Mouse (Mus musculus) heart, embryonic 13.5 days (tissue): ENCODE measurements at regions not wholly inside any gene's neighbourhood (a gene's known extent, or its start where the extent isn't known, plus 50 kb on each side); places are given as distances from the start of the nearest gene placed in this dataset.
"Not testable (repeated sequence)": the region's sequence is repeated elsewhere in the genome, so short reads cannot be mapped to it uniquely, and the experiment has no call there.

ENCODE experiments used
- ATAC-seq: fragments of 200-750 bp; cut with Nextera tagmentation; 2 replicates; pipeline ENCODE4 v1.8.0; 2017; ENCODE audit warnings: moderate TSS enrichment; ENCODE audit not compliant: insufficient number of reproducible peaks, low FRiP score, low TSS enrichment; ENCODE audit errors: extremely low read depth
- H3K27ac ChIP-seq: fragments of 300-500 bp; sonication (generic); replicated peaks from 2 replicates; pipeline ENCODE4 v1.5.1; 2015; ENCODE audit warnings: moderate library complexity, mild to moderate bottlenecking, inconsistent platforms
- H3K27me3 ChIP-seq: fragments of 300-500 bp; sonication (generic); replicated peaks from 2 replicates; pipeline ENCODE4 v1.6.1; 2015; ENCODE audit warnings: mild to moderate bottlenecking, inconsistent platforms
- H3K36me3 ChIP-seq: fragments of 300-500 bp; sonication (generic); 2 replicates; pipeline ENCODE4 v1.6.1; 2015; ENCODE audit warnings: mild to moderate bottlenecking, inconsistent platforms
- H3K4me1 ChIP-seq: fragments of 300-500 bp; sonication (generic); 2 replicates; pipeline ENCODE4 v1.6.1; 2015; ENCODE audit warnings: inconsistent platforms
- H3K4me2 ChIP-seq: fragments of 300-500 bp; sonication (generic); 2 replicates; pipeline ENCODE4 v1.6.1; 2015; ENCODE audit warnings: inconsistent platforms, mild to moderate bottlenecking, moderate library complexity
- H3K4me3 ChIP-seq: fragments of 300-500 bp; sonication (generic); 2 replicates; pipeline ENCODE4 v1.5.1; 2015; ENCODE audit warnings: moderate library complexity, mild to moderate bottlenecking, inconsistent platforms
- H3K9ac ChIP-seq: fragments of 300-500 bp; sonication (generic); 2 replicates; pipeline ENCODE4 v1.6.1; 2015; ENCODE audit warnings: inconsistent platforms, mild to moderate bottlenecking, moderate library complexity
- H3K9me3 ChIP-seq: fragments of 300-500 bp; sonication (generic); 2 replicates; pipeline ENCODE4 v1.6.1; 2016; ENCODE audit warnings: inconsistent platforms
- WGBS: fragments of 180-500 bp; shearing (Covaris S2); methylation state at CpG from one replicate; pipeline ENCODE4 v1.1.7; 2015; ENCODE audit warnings: mixed read lengths; 5-methylcytosine and 5-hydroxymethylcytosine counted together

DNA sequence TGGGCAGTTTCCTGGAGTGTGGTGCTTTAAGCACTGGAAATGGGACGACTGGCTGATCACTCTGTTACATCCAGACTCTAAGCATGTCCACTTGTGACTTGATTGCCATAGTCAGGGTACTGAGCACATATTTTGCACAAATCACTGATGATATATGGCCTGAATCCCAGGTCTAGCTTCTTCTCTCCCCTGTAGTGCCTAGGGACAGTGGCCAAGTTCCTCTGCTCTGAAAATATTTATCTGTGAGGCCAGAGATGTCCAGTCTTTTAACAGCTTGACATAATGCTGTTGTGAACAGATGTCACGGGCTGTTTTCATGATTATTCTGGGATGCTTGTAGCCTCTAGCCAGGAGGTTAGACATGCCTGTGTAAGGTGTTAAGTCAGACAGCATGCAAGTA is 115.5 kb downstream of the Nucb2 start:
- 54% methylated on average over 2 of the region's 2 CpGs for WGBS
- H3K9me3 ChIP-seq, result no peaks in the 10 kb centered on the region
- no peaks in the 10 kb centered on the region for H3K4me1 ChIP-seq
- H3K4me2 ChIP-seq, result no peak overlapping the region
- no peaks in the 10 kb centered on the region for H3K36me3 ChIP-seq
- H3K9ac ChIP-seq, result no peak overlapping the region
- H3K27me3 ChIP-seq, result no peaks in the 10 kb centered on the region
- no peak overlapping the region for H3K27ac ChIP-seq
- H3K4me3 ChIP-seq, result no peak overlapping the region
- ATAC-seq, result no peak

DNA sequence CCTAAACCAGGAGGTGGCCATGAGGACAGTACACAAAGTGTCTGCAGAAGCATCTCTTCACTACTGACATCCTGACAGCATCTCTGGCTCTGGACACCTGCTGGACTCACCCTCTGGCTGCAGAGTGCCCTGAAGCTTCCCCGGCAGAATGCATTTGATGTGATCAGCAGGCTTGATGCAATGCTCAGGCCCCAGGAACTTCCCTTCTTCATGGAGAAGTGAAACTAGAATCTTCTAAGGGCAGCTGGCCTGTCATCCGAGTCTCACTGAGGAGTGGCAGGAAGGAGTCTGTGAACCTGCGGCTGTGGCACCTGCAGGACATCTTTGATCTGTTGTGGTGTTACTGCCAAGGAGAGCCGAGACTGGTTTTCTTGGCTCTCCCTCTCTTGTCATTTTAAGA is 116.2 kb downstream of the Nucb2 start:
- WGBS, result 58% methylated on average over 4 of the region's 4 CpGs
- H3K4me2 ChIP-seq, result no peak overlapping the region

DNA sequence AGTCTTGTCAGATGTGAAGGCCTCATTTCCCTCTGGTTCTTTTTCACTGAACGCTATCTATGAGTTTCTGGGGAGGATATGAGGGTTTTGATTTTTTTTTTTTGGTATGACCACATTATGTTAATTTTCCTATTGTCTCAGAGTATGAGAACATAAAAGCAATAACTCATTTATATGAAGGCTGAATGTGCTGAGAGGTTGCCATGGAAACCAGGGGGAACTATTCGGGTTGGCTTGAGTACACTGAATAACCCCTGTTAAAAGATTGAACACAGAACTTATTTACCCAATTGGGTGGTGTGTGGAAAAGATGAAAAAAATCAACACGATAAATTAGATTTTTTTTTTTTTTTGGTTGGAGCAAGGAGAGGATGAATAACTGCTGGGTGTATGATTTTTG is 129.0 kb downstream of the Nucb2 start:
- ATAC-seq, result no peak
- H3K4me2 ChIP-seq, result no peak overlapping the region

More for the DNA sequence above, 116.2 kb downstream of the Nucb2 start:
- Histone ChIP-seq H3K4me1 (peaks cover 2% of the 10 kb centered on the region), H3K9ac (no peak overlapping the region), H3K9me3 (no peaks in the 10 kb centered on the region), H3K27me3 (no peaks in the 10 kb centered on the region), H3K4me3 (no peak overlapping the region), H3K36me3 (no peaks in the 10 kb centered on the region), H3K27ac (no peak overlapping the region)
- no peak for ATAC-seq

DNA sequence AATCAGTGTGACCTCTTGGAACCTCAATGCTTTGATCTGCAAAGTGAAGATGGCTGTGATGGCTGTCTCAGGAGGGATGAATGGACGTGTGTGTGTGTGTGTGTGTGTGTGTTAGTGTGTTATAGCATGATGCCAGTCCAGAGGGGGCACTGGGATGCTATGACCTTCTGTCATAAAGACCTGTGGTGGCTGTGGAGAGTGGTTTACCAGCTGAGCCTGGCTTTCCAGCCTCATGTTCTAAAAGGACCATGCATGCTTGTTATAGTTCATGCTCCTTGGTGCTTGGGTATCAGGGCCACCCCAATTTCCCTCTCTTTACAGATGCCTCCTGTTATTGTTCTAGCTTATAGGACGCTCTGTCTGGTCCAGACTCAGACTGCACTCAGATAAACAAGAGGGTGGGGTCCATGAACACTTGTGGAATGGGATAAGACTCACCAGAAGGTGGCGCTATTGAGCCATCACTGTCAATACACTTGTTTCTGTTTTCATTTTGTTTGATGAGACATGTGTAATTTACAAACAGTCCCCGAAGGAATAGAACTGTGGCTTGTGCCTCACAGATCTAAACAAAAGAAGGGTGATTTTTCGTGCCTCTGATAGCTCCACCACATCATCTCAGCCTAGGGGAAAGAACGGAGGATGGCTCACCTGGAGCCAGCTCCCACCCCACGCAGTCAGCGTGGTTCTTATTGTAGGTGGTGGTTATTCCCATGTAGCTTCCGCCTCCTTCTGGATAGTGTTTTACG is 140.9 kb downstream of the Nucb2 start:
- Histone ChIP-seq H3K9ac (no peak overlapping the region), H3K27me3 (no peaks in the 10 kb centered on the region), H3K4me2 (no peak overlapping the region), H3K4me3 (no peak overlapping the region), H3K27ac (no peak overlapping the region), H3K36me3 (no peaks in the 10 kb centered on the region), H3K9me3 (no peaks in the 10 kb centered on the region), H3K4me1 (no peaks in the 10 kb centered on the region)
- no peak for ATAC-seq
- 53% methylated on average over 10 of the region's 10 CpGs for WGBS

More for the DNA sequence above, 129.0 kb downstream of the Nucb2 start:
- H3K27me3 ChIP-seq, result no peaks in the 10 kb centered on the region
- WGBS, result 75% methylated on average over 3 of the region's 3 CpGs
- H3K36me3 ChIP-seq, result no peaks in the 10 kb centered on the region
- H3K4me3 ChIP-seq, result no peak overlapping the region
- H3K27ac ChIP-seq, result no peak overlapping the region
- no peaks in the 10 kb centered on the region for H3K9me3 ChIP-seq
- peaks cover 4% of the 10 kb centered on the region; the same call in 1 of the 2 replicates for H3K4me1 ChIP-seq
- H3K9ac ChIP-seq, result no peak overlapping the region

DNA sequence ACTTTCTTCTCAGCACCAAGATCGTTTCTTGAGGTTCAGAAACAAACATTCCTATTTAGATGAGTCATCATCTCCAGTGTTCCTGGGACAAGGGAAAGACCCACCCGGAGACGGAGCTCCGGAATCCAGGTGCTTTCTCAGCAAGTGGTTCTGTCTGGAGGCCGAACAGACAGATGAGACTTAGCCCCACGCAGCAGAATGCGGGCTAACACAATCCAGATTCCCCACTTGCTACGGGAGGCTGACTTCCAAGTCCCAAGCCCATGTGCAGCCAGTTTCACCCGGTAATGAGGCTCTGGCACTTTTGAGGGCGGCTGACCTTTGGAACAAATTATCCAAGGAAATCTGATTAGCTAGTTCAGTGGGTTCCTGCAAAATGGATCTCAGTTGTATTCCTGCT is 150.3 kb downstream of the Nucb2 start:
- Histone ChIP-seq H3K27ac (no peak overlapping the region), H3K36me3 (no peaks in the 10 kb centered on the region), H3K4me3 (no peak overlapping the region), H3K4me2 (no peak overlapping the region), H3K9me3 (no peaks in the 10 kb centered on the region), H3K4me1 (no peaks in the 10 kb centered on the region), H3K27me3 (no peaks in the 10 kb centered on the region), H3K9ac (no peak overlapping the region)
- no peak for ATAC-seq
- 66% methylated on average over 10 of the region's 10 CpGs for WGBS

DNA sequence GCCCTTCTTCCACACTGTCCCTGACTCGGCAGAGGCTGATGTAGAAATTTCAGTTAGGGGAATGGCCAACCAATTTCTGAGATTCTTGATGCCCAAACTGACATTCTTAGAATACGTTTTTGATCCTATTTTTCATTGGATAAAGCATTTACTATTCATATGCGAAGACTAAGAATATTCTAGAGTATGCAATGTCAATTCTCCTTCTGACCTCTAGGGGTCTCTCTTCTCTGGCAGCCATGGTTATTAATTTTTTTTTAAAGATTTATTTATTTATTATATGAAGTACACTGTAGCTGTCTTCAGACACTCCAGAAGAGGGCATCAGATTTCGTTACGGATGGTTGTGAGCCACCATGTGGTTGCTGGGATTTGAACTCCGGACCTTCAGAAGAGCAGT is 152.9 kb downstream of the Nucb2 start:
- not testable (repeated sequence) for H3K9me3 ChIP-seq, H3K4me3 ChIP-seq, H3K27ac ChIP-seq, H3K9ac ChIP-seq, H3K36me3 ChIP-seq, H3K4me1 ChIP-seq, H3K4me2 ChIP-seq, H3K27me3 ChIP-seq, ATAC-seq
- WGBS, result 86% methylated on average over 6 of the region's 6 CpGs

DNA sequence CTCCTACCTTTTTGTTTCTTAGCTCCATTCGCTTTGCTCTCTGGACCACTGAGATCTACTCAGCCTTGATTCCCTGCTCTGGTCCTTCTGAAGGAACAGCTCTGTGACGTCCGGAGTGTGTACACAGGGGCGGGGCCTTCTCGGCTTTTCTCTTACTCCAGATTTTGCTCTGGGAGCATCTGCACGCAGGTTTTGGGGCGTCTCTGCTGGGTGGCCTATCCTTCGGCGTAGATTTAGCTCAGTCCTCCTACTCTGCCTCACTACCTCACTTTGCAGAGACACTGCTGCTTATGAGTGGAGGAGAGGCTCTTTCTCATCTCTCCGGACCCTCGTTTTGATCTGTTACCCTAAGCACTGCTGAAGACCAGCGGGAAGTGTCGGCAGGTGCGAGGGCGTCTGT is 161.4 kb downstream of the Nucb2 start:
- H3K4me1 ChIP-seq, result no peaks in the 10 kb centered on the region
- ATAC-seq, result no peak
- peaks cover 2% of the 10 kb centered on the region; the same call in 1 of the 2 replicates for H3K9me3 ChIP-seq
- H3K4me3 ChIP-seq, result no peak overlapping the region
- no peaks in the 10 kb centered on the region for H3K27me3 ChIP-seq
- H3K9ac ChIP-seq, result no peak overlapping the region
- H3K4me2 ChIP-seq, result no peak overlapping the region
- H3K27ac ChIP-seq, result no peak overlapping the region
- 81% methylated on average over 15 of the region's 15 CpGs for WGBS
- no peaks in the 10 kb centered on the region for H3K36me3 ChIP-seq

DNA sequence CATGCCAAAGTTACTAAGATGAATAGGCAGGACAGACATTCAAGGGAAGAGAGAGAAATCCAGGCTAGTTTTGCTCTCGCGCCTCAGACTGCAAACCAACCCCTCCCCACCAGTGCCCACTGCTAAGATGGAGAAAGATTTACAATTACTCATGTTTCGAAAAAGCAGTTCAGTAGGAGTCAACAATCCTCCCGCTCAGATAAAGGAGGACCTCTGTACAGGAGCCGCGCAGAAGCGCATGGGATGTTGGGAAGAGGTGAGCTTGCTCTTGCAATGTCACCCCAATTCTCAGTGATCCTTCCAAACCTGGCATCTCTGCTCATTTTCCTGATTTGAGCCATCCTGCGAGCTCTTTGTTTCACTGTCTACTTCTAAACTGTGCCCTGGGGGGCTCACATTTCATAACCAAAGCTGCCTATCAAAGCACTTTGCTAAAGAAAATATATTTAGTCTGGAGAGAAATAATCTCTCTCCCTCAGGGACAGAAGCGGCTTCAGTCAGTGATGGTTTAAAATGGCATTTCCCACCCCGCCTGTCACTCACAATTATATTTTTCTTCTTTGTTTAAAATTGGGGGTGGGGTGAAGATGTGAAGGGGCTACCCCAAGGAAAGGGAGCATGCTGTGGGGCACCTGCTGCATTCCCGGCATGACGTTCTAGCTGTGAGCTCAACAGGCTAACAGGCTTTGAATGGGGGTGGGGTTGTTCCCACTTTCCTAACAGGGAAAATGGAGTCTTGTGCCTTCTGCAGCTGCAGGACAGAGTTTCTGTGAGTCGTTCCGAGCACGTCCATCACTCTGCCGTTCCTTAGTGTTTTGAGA is 170.2 kb downstream of the Nucb2 start:
- no peak overlapping the region for H3K4me3 ChIP-seq
- H3K36me3 ChIP-seq, result no peaks in the 10 kb centered on the region
- no peaks in the 10 kb centered on the region for H3K4me1 ChIP-seq
- no peaks in the 10 kb centered on the region for H3K9me3 ChIP-seq
- no peak for ATAC-seq
- no peak overlapping the region for H3K27ac ChIP-seq
- no peaks in the 10 kb centered on the region for H3K27me3 ChIP-seq
- no peak overlapping the region for H3K4me2 ChIP-seq
- 59% methylated on average over 16 of the region's 16 CpGs for WGBS
- H3K9ac ChIP-seq, result no peak overlapping the region

DNA sequence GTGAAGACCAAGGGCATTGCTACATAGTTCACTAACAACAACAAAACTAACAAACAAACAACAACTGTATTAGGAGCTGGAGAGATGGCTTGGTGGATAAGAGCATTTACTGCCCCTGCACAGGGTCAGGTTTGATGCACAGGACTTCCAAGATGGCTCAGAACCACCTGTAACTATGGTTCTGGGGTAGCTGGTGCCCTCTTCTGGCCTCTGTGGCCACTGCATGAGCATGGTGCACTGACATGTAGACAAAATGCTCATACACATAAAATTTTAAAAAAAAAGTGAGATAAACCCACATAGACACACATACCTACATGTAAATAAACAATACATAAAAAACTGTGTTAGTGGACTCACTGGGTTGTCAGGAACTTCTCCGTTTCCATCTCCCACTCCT is 172.5 kb downstream of the Nucb2 start:
- Histone ChIP-seq H3K9ac (no peak overlapping the region), H3K4me2 (no peak overlapping the region), H3K27ac (no peak overlapping the region), H3K4me1 (no peaks in the 10 kb centered on the region), H3K36me3 (no peaks in the 10 kb centered on the region), H3K9me3 (no peaks in the 10 kb centered on the region), H3K27me3 (no peaks in the 10 kb centered on the region), H3K4me3 (no peak overlapping the region)
- 65% methylated on average over 1 of the region's 1 CpGs for WGBS
- ATAC-seq, result no peak

DNA sequence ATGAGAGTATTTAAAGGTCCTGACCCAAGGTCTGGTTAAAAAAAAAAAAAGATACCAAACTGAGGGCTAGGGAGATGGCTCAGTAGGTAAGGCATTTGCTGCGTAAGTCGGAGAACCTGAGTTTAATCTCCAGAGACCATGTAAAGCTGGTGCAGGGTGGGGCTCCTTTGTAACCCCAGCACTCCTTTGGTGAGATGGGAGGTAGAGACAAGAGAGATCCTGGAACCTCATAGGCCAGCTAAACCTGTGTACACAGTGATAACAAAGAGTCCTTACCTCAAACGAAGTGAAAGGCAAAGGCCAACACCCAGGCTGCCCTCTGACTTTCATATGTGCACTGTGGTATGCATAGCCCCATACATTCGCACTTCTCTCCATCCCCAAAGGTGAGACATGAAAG is 175.0 kb downstream of the Nucb2 start:
- Histone ChIP-seq H3K27ac (no peak overlapping the region), H3K4me2 (no peak overlapping the region), H3K9ac (no peak overlapping the region), H3K9me3 (no peaks in the 10 kb centered on the region), H3K4me3 (no peak overlapping the region), H3K27me3 (no peaks in the 10 kb centered on the region), H3K36me3 (no peaks in the 10 kb centered on the region), H3K4me1 (no peaks in the 10 kb centered on the region)
- WGBS, result 77% methylated on average over 4 of the region's 4 CpGs
- no peak for ATAC-seq

DNA sequence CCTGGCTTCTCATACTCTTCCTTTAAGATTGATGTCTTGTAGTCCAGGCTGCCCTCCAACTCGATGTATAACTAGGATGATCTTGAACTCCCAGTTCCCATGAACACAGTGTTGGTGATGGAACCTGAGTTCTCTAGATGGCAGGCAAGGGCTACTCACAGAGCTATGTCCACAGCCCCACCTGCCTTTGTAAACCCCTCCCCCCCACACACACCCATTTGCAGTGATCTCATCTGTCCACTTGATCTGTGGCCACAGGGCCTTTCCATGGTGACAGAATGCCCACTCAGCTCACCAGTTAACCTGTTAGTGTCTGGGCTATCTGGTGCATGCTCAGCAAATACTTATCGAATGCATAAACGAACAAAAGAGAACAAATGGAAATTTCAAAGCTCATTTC is 176.4 kb downstream of the Nucb2 start:
- no peak for ATAC-seq

DNA sequence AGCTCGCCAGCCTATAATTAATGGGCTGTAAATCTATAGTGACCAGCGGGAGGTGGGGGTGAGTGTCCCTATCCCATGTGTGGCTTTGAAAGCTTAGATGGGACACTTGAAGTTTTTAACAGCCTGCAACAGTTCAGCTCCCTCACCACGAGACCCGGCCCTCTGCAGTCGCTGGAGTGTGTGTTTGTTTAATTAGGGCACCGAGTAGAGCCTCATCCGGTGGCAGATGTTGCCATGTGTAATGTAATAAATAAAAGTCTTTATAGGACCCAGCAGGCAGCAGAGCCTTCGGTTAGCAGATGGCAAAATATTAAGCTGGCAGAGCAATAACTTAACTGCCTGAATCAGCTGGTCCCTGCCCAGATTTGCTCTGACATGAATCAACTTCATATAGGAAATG is 177.1 kb downstream of the Nucb2 start:
- Histone ChIP-seq H3K4me2 (no peak overlapping the region), H3K36me3 (no peaks in the 10 kb centered on the region), H3K9me3 (no peaks in the 10 kb centered on the region), H3K4me1 (no peaks in the 10 kb centered on the region), H3K27me3 (no peaks in the 10 kb centered on the region), H3K9ac (no peak overlapping the region), H3K27ac (no peak overlapping the region), H3K4me3 (no peak overlapping the region)
- no peak for ATAC-seq
- WGBS, result 61% methylated on average over 8 of the region's 8 CpGs

More for the DNA sequence above, 176.4 kb downstream of the Nucb2 start:
- no peaks in the 10 kb centered on the region for H3K9me3 ChIP-seq
- H3K9ac ChIP-seq, result no peak overlapping the region
- no peak overlapping the region for H3K27ac ChIP-seq
- H3K36me3 ChIP-seq, result no peaks in the 10 kb centered on the region
- no peaks in the 10 kb centered on the region for H3K4me1 ChIP-seq
- no peak overlapping the region for H3K4me2 ChIP-seq
- no peaks in the 10 kb centered on the region for H3K27me3 ChIP-seq
- WGBS, result 64% methylated on average over 3 of the region's 3 CpGs
- H3K4me3 ChIP-seq, result no peak overlapping the region
